Mouse (Mus musculus): ENCODE measurements around the gene Dio2. TPM values are rescaled to one million over a fixed set of nuclear protein-coding genes. Genes with fewer than 3 reads are reported as not detected.

Gene Dio2
- polyA plus RNA-seq, 1 experiment, result not detected

DNA sequence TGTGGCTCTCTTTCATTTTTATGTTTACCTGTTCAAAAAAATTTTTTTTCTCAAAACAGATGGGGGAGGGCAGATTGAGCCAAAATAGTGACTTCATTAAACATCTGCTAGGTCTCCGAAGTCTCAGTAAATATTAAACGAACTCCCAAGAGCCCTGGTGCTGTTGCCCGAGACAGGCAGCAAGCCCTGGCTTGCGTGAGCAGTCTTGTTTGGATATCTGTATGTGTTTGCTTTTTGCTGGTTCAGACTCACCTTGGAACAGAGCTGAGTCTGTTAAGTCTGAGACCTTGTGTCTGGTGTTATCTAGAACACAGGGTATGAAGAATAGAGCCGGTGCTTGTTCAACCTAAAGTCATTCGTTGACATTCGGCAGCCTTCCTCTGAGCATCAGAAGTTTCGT, 13.1 kb downstream of the Dio2 start:
- 0 out of 2 replicates have a peak, but pooled peaks cover 3% of the 10 kb centered on the region for H3K9me3 ChIP-seq
- H3K27me3 ChIP-seq (replicated peaks), result no peaks in the 10 kb centered on the region
- 0 out of 2 replicates have a peak, but pooled peaks cover 3% of the 10 kb centered on the region for H3K4me1 ChIP-seq
- no peak overlapping the region for H3K4me3 ChIP-seq (replicated peaks)
- TF ChIP-seq FLI1 (IDR thresholded peaks at IDR 0.05; ENCODE audit: low read length) (no peak), GATA1 (IDR thresholded peaks at IDR 0.05; ENCODE audit: borderline replicate concordance, low read length) (no peak)
- H3K36me3 ChIP-seq (replicated peaks; ENCODE audit: low read length), result no peaks in the 10 kb centered on the region

DNA sequence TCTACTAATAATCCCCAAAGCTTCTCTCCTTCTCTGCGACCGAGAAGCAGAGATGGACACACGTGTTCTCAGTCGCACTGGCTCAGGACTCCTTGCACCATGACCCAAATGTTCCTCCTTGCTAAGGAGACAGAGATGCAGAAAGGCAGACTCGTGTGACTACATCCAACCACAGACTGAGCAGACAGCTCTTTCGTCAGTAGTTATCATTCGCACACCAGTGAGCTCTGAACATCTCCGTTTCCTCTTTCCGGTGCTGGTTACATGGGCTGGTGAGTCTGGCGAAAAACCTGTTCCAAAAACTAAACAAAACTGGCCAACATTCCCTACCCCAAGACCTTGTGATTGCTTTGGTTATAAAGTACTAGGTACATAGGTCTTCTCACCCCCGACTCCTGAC, 13.6 kb downstream of the Dio2 start:
- TF ChIP-seq GATA1 (IDR thresholded peaks at IDR 0.05; ENCODE audit: borderline replicate concordance, low read length) (no peak), FLI1 (IDR thresholded peaks at IDR 0.05; ENCODE audit: low read length) (no peak)
- H3K36me3 ChIP-seq (replicated peaks; ENCODE audit: low read length), result no peaks in the 10 kb centered on the region
- H3K9me3 ChIP-seq, result 0 out of 2 replicates have a peak, but pooled peaks cover 3% of the 10 kb centered on the region
- H3K4me3 ChIP-seq (replicated peaks), result no peak overlapping the region
- H3K4me1 ChIP-seq, result 0 out of 2 replicates have a peak, but pooled peaks cover 2% of the 10 kb centered on the region
- H3K27me3 ChIP-seq (replicated peaks), result no peaks in the 10 kb centered on the region

DNA sequence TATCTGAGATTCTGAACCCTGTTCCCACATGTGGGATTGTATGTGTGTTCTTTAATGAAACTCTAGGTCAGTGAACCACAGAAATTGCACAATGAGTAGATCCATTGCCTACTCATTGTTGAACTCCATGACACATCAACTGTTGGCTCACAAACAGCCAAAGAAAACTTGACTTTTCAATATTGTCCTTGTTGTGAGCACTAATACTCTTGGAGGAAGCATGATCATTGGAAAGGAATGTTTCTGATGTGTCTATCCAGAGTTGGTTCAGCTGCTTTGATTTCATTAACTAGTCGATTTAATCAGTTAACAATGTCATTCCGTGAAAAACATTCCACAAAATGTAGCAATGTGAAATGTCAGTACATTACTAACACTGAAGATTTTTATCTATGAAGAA, 44.1 kb downstream of the Dio2 start:
- H3K4me1 ChIP-seq, result no peaks in the 10 kb centered on the region
- H3K4me3 ChIP-seq (replicated peaks), result no peak overlapping the region
- H3K9me3 ChIP-seq, result no peaks in the 10 kb centered on the region
- no peaks in the 10 kb centered on the region for H3K27me3 ChIP-seq (replicated peaks)
- no peaks in the 10 kb centered on the region for H3K36me3 ChIP-seq (replicated peaks; ENCODE audit: low read length)
- TF ChIP-seq GATA1 (IDR thresholded peaks at IDR 0.05; ENCODE audit: borderline replicate concordance, low read length) (no peak), FLI1 (IDR thresholded peaks at IDR 0.05; ENCODE audit: low read length) (no peak)
